In the genomic region with DNA sequence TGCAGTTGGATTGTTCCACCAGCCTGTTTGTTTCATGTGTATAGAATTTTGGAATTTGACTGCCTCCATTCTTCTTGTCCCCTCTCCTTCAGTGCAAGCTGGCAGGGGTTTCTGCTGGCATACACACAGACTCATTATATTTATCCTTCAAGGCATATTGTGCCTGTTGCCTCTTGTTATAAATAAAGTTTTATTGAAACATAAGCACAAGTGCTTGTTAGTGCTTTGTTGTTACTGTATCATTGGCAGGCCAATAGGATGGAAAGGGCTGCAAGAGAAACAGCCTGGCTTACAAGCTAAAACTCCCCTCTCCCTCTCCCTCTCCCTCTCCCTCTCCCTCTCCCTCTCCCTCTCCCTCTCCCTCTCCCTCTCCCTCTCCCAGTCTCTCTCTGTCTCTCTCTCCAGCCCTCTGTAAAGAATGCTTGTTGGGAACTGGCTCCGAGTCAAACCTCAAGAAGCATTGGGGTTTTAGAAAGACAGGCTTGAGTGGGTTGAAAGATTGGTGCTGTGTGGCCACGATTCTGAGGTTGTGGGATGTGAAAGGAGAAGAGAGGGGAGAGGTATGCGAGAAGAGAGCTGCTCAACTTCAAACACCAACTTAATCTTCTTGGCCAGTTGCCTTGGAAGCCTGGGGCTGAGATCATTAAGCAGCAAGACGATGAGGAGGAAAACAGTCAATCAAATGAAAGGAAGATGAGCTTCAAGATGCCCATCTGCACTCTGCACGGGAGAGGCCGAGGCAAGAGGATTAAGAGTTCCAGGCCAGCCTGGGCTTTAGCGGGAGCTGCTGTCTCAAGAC, we compare ENCODE assay signal across 11 mouse cellular contexts.
A peak's percentile ranks its signal among the peaks of the same experiment; 100 is the strongest.
DNase-seq lines count a peak whose midpoint lies in the region; ATAC-seq and TF ChIP-seq lines count a peak whose summit lies in the region.
"Had no signal": no experiment of that assay in that cellular context is flagged by ENCODE, and none has a peak within 500 bp of the region (broad histone marks: within the 10 kb centered on the region; RNA-seq: fewer than 3 reads in every experiment).

No protein-coding gene starts in this region.

- 0 out of 2 replicates have a peak overlapping the region, but pooled peaks have one; percentile 53 for H3K27ac ChIP-seq in gastrocnemius, adult 2 months
- H3K27ac ChIP-seq in lung, embryonic 14.5 days (ENCODE audit: low read depth), result no peak overlapping the region
- no peak overlapping the region for H3K27ac ChIP-seq in forebrain, embryonic 16.5 days (ENCODE audit: low read length)
- H3K27ac ChIP-seq in stomach, embryonic 15.5 days, result no peak overlapping the region
- H3K27ac ChIP-seq: liver, embryonic 12.5 days had no signal

- no peaks in the 10 kb centered on the region for H3K36me3 ChIP-seq in lung, embryonic 14.5 days (ENCODE audit: insufficient read depth)
- no peaks in the 10 kb centered on the region for H3K36me3 ChIP-seq in forebrain, embryonic 16.5 days (ENCODE audit: control insufficient read depth, insufficient read depth)
- H3K36me3 ChIP-seq in stomach, embryonic 15.5 days, result no peaks in the 10 kb centered on the region
- H3K36me3 ChIP-seq: liver, embryonic 12.5 days had no signal

- WGBS in lung, embryonic 14.5 days, result 8% methylated on average over 7 of the region's 7 CpGs
- WGBS in forebrain, embryonic 16.5 days, result 3% methylated on average over 7 of the region's 7 CpGs
- 14% methylated on average over 7 of the region's 7 CpGs for WGBS in stomach, embryonic 15.5 days

- H3K4me2 ChIP-seq in lung, embryonic 14.5 days, result no peak overlapping the region
- H3K4me2 ChIP-seq in forebrain, embryonic 16.5 days (ENCODE audit: low read length), result 0 out of 2 replicates have a peak overlapping the region, but pooled peaks have one; percentile 25
- H3K4me2 ChIP-seq in stomach, embryonic 15.5 days, result peak overlapping the region; percentile 14; the same call in 1 of the 2 replicates
- H3K4me2 ChIP-seq: liver, embryonic 12.5 days had no signal

- H3K9me3 ChIP-seq in lung, embryonic 14.5 days (ENCODE audit: low read depth, low read length), result no peaks in the 10 kb centered on the region
- no peaks in the 10 kb centered on the region for H3K9me3 ChIP-seq in forebrain, embryonic 16.5 days (ENCODE audit: control insufficient read depth, low read length)
- H3K9me3 ChIP-seq in stomach, embryonic 15.5 days, result no peaks in the 10 kb centered on the region
- H3K9me3 ChIP-seq: liver, embryonic 12.5 days had no signal

- no peaks in the 10 kb centered on the region for H3K4me1 ChIP-seq in lung, embryonic 14.5 days (ENCODE audit: insufficient read depth)
- H3K4me1 ChIP-seq in forebrain, embryonic 16.5 days (replicated peaks; ENCODE audit: control insufficient read depth, insufficient read depth, low read length), result peaks cover 19% of the 10 kb centered on the region
- peaks cover 15% of the 10 kb centered on the region for H3K4me1 ChIP-seq in stomach, embryonic 15.5 days

- peak; percentile 32; the same call in 1 of the 2 replicates for ATAC-seq in lung, embryonic 14.5 days (ENCODE audit: insufficient read depth)
- peak; percentile 37; the same call in 1 of the 2 replicates for ATAC-seq in forebrain, embryonic 16.5 days
- no peak for ATAC-seq in stomach, embryonic 15.5 days (ENCODE audit: insufficient read depth, low FRiP score, low read depth)
- ATAC-seq in granulocyte monocyte progenitor cell, adult 5-6 weeks (replicated peaks; ENCODE audit: poor library complexity, severe bottlenecking), result no peak
- ATAC-seq: liver, embryonic 12.5 days had no signal

- no peaks in the 10 kb centered on the region for H3K27me3 ChIP-seq in lung, embryonic 14.5 days (ENCODE audit: insufficient read depth, low read length)
- H3K27me3 ChIP-seq in forebrain, embryonic 16.5 days (replicated peaks; ENCODE audit: control insufficient read depth, insufficient read depth, low read length), result no peaks in the 10 kb centered on the region
- no peaks in the 10 kb centered on the region for H3K27me3 ChIP-seq in stomach, embryonic 15.5 days (replicated peaks)

- intact Hi-C loops in gastrocnemius, adult 2 months (cut with DNase I), result no loop called here

- no peak for TF ChIP-seq CTCF in gastrocnemius, adult 2 months (IDR thresholded peaks at IDR 0.05)
- TF ChIP-seq CTCF in lung, embryonic 14.5 days (IDR thresholded peaks at IDR 0.05; ENCODE audit: low read depth), result no peak

- H3K4me3 ChIP-seq in gastrocnemius, adult 2 months, result no peak overlapping the region
- no peak overlapping the region for H3K4me3 ChIP-seq in lung, embryonic 14.5 days (ENCODE audit: low read depth, low read length)
- H3K4me3 ChIP-seq in forebrain, embryonic 16.5 days (replicated peaks; ENCODE audit: low read length), result no peak overlapping the region
- H3K4me3 ChIP-seq in stomach, embryonic 15.5 days (replicated peaks), result no peak overlapping the region
- H3K4me3 ChIP-seq: liver, embryonic 12.5 days had no signal

- no peak overlapping the region for H3K9ac ChIP-seq in lung, embryonic 14.5 days
- no peak overlapping the region for H3K9ac ChIP-seq in forebrain, embryonic 16.5 days (replicated peaks; ENCODE audit: low read depth, low read length)
- no peak overlapping the region for H3K9ac ChIP-seq in stomach, embryonic 15.5 days
- H3K9ac ChIP-seq: liver, embryonic 12.5 days had no signal

- DNase-seq in gastrocnemius, adult 2 months, result no peak
- no peak for DNase-seq in gastrocnemius, adult 8-10 months (ENCODE audit: low spot score in 2 of 2)
- DNase-seq in lung, embryonic 14.5 days, result peak; percentile 50
- DNase-seq in lung, postnatal 14 days, result no peak
- DNase-seq in adrenal gland, postnatal 10 days, result no peak
- DNase-seq: cerebellum, postnatal 36 days; thymus, postnatal 4 days had no signal

Comparison
In these comparisons a context has a peak if more than half of its experiments do, and no peak if none do; other contexts are left out.
1. ATAC-seq: peak in lung, embryonic 14.5 days (single experiment) and forebrain, embryonic 16.5 days (single experiment); none in stomach, embryonic 15.5 days (single experiment) and granulocyte monocyte progenitor cell, adult 5-6 weeks (single experiment).